Mouse (Mus musculus) regulatory T cell (primary cell): ENCODE data around the gene Hsdl1.

Experiments used
- in situ Hi-C: fragments of 300-600 bp; cut with MboI, MseI; formaldehyde crosslinking; loops from one replicate; pipeline ENCODE4 v1.15.1; 2025; ENCODE audit warnings: high pct_unique_total_duplicates

Gene Hsdl1

GRCm38 (mm10) chr8:119531973-119532372 lies 43.0 kb downstream of the Hsdl1 start:
- in situ Hi-C loops = no loop called here

GRCm38 (mm10) chr8:119531397-119531796 lies 43.6 kb downstream of the Hsdl1 start:
- in situ Hi-C loops = no loop called here

DNA sequence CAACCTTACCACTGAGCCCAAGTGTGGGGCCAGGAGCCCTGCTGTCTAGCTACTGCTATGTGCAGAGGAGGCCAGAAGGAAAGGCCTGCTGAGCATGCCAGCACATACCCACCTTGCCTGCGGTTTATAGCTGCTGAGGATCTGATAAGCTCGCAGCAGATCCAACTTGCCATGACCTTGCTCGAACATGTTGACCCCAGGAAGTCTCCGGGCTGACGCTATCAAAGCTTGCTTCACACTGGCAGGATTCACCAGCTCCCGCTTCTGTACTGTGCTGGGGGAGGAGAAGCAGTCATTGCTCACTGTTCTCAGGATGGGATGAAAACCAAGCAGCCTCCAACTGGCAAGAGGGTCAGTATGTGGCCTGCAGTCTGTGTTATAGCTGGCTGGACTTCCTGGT lies 44.0 kb downstream of the Hsdl1 start:
- in situ Hi-C loops = no loop called here

DNA sequence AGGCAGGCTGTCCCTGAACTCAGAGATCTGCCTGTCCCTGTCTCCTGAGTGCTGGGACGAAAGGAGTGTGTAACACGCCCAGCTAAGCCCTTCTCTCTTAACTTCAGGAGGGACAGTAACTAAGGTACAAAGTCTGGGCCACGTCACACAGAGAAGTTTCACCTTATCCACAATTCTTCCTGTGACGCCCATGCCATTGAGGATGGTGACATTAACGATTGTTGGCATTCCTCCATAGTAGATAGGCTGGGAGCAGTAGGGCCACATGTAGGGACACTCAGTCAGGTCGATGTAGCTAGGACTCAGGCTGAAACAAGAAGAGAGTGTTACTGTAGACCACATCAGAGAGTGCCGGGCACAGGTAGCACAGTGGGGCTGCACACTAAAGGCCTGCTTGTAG lies 46.2 kb downstream of the Hsdl1 start:
- in situ Hi-C loops = no loop called here

GRCm38 (mm10) chr8:119520102-119520501 lies 54.9 kb downstream of the Hsdl1 start:
- in situ Hi-C loops = no loop called here

GRCm38 (mm10) chr8:119516674-119517073 lies 58.3 kb downstream of the Hsdl1 start:
- in situ Hi-C loops = no loop called here

- in situ Hi-C loops = no loop called here
Observed at GRCm38 (mm10) chr8:119515767-119516166, 59.2 kb downstream of the Hsdl1 start.

DNA sequence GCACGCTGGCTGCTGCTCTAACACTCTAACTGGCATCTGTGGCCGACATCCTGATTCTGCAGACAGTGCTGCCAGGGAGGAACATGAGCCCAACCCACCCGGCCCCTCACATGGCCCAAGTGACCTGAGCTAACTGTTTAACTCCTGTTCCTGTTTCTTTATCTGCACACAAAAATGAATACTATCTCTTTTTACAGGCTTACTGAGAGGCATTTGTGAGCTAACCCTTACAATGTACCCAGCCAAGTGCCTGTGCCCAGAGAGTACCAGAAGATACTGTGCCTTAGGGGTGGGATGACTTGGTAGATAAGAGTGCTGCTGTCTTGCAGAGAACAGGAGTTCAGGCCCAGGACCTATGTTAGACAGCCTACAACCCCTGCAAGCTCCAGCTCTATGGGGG lies 60.0 kb downstream of the Hsdl1 start:
- in situ Hi-C loops = no loop called here

- in situ Hi-C loops = no loop called here
Observed at GRCm38 (mm10) chr8:119513405-119513804, 61.6 kb downstream of the Hsdl1 start.
